In the genomic region with DNA sequence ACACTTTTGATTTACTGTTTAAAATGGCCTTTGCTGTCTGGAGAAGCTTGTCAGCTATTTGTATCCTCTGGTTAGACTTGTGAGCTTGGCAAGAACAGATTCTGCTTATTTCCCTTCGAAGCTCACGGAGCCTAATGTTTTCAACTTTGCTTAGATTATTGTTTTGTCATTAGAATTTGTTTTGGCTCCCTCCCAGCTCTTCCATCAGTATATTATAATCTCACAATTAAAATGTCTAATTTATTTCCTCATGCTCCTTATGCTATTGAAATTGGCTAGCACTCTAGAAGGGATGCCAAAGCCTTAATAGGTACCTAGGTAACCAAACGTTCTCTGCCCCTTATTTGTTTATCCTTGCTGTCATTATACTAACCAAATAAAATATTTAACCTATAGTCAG, we compare ENCODE assay signal across 16 mouse cellular contexts.
"Had no signal": no experiment of that assay in that cellular context is flagged by ENCODE, and none has a peak within 500 bp of the region (broad histone marks: within the 10 kb centered on the region; RNA-seq: fewer than 3 reads in every experiment).

No protein-coding gene starts in this region.

- H3K9ac ChIP-seq: lung, embryonic 14.5 days; midbrain, embryonic 12.5 days; midbrain, embryonic 15.5 days; neural tube, embryonic 13.5 days; neural tube, embryonic 15.5 days had no signal

- H3K36me3 ChIP-seq: midbrain, embryonic 10.5 days; midbrain, embryonic 12.5 days; midbrain, embryonic 15.5 days; neural tube, embryonic 13.5 days; neural tube, embryonic 15.5 days had no signal

- H3K27me3 ChIP-seq: neural tube, embryonic 13.5 days; neural tube, embryonic 15.5 days had no signal

- H3K4me2 ChIP-seq: lung, embryonic 14.5 days; midbrain, embryonic 12.5 days; midbrain, embryonic 15.5 days; neural tube, embryonic 13.5 days; neural tube, embryonic 15.5 days had no signal

- H3K4me3 ChIP-seq: midbrain, embryonic 10.5 days; midbrain, embryonic 12.5 days; midbrain, embryonic 15.5 days; myocyte; neural tube, embryonic 13.5 days; neural tube, embryonic 15.5 days had no signal

- DNase-seq: lung, adult 18-20 months; lung, embryonic 14.5 days; lung, postnatal 10 days; lung, postnatal 4 days; right cerebral cortex, postnatal 25 days; right cerebral cortex, postnatal 4 days; spleen, adult 18-20 months; thymus, adult 18-20 months; thymus, postnatal 14 days; thymus, postnatal 36 days had no signal

- H3K9me3 ChIP-seq: midbrain, embryonic 10.5 days; midbrain, embryonic 12.5 days; midbrain, embryonic 15.5 days; neural tube, embryonic 13.5 days; neural tube, embryonic 15.5 days had no signal

- H3K27ac ChIP-seq: midbrain, embryonic 10.5 days; midbrain, embryonic 12.5 days; midbrain, embryonic 15.5 days; neural tube, embryonic 13.5 days; neural tube, embryonic 15.5 days had no signal
